Mouse (Mus musculus): ENCODE data around the gene Lpp. TPM values are rescaled to one million over a fixed set of nuclear protein-coding genes. Genes with fewer than 3 reads are reported as not detected.

Gene Lpp
- polyA plus RNA-seq, 1 experiment from 2014 or later = 14.4 TPM

DNA sequence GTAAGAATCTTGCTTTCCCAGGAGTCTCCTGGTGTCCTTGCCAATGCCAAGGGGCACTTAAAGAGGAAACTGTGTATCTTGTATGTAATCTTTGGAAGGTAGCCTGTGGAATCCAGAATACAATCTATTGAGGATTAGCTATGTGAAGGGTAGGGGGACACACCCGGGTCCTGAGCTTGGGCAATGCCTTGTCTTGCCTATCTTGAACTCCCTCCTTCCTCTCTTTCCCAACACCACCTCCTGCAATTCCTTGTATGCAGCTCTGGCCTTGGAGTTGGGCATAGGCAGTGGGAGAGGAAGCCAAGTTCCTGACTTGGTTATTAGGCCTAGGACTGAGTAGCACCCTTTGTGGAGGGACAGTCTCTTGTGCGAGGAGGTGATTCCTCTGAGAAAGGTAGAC lies 1.8 kb downstream of the Lpp start:
- H3K27me3 ChIP-seq (ENCODE audit: control insufficient read depth, insufficient read depth, low read length) = no peaks in the 10 kb centered on the region
- ATAC-seq (ENCODE audit: low FRiP score) = no peak
- H3K9ac ChIP-seq (ENCODE audit: low read length) = no peak overlapping the region
- H3K4me1 ChIP-seq (ENCODE audit: control insufficient read depth, insufficient read depth, low read length) = no peaks in the 10 kb centered on the region; the same call in 1 of the 2 replicates
- no peaks in the 10 kb centered on the region for H3K9me3 ChIP-seq (ENCODE audit: control insufficient read depth, low read length)
- H3K4me2 ChIP-seq = no peak overlapping the region
- H3K36me3 ChIP-seq (ENCODE audit: control insufficient read depth, insufficient read depth, low read length) = no peaks in the 10 kb centered on the region
- no peak for DNase-seq (ENCODE audit: low spot score, missing footprints)
- H3K4me3 ChIP-seq (ENCODE audit: low read depth, low read length) = no peak overlapping the region
- H3K27ac ChIP-seq (ENCODE audit: low read depth, low read length) = no peak overlapping the region
- WGBS = 76% methylated on average over 2 of the region's 2 CpGs

DNA sequence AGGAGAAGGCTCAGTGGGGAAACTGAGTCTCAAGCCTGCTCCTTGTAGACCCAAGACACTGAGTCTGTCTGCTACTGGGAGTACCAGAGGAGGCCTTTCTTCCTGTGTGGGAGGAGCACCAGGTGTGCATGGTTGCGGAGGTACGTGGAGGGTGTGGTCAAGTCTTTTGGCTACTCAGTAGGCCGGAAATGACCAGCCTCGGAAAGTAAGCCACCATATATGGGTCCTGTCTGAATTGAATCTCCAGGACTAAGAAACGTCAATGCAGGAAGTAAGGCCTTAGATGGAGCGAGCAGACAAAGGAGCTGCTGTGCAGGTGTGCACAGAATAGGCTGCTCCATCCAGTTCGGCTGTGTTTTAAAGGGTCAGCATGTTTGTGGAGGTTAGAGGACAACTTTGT lies 3.2 kb downstream of the Lpp start:
- Histone ChIP-seq H3K27ac (ENCODE audit: low read depth, low read length) (no peak overlapping the region), H3K9me3 (ENCODE audit: control insufficient read depth, low read length) (no peaks in the 10 kb centered on the region), H3K27me3 (ENCODE audit: control insufficient read depth, insufficient read depth, low read length) (no peaks in the 10 kb centered on the region), H3K9ac (ENCODE audit: low read length) (no peak overlapping the region), H3K4me1 (ENCODE audit: control insufficient read depth, insufficient read depth, low read length) (no peaks in the 10 kb centered on the region; the same call in 1 of the 2 replicates), H3K36me3 (ENCODE audit: control insufficient read depth, insufficient read depth, low read length) (no peaks in the 10 kb centered on the region), H3K4me3 (ENCODE audit: low read depth, low read length) (no peak overlapping the region), H3K4me2 (no peak overlapping the region)
- DNase-seq (ENCODE audit: low spot score, missing footprints) (no peak), ATAC-seq (ENCODE audit: low FRiP score) (no peak)
- 91% methylated on average over 7 of the region's 7 CpGs for WGBS

DNA sequence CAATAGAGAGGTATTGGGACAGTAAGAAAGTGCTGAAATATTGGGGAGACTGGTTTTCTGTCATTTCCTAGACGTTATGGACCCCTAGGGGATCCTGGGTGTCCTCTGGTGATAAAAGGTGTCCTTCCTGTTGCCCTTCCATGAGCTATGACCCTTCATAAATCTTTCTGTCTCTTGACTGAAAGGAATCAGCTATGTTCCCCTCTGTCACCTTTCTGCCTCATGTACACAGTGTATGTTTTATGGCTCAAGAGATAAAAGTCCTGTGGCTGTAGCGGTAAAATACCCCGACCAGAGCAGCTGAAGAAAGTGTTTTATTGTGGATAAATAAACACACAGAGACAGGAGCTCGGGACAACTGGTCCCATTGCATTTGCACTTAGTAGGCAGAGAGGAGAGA lies 5.2 kb downstream of the Lpp start:
- no peak overlapping the region for H3K4me2 ChIP-seq
- H3K9ac ChIP-seq (ENCODE audit: low read length) = no peak overlapping the region
- H3K9me3 ChIP-seq (ENCODE audit: control insufficient read depth, low read length) = no peaks in the 10 kb centered on the region
- WGBS = 72% methylated on average over 4 of the region's 4 CpGs
- no peaks in the 10 kb centered on the region; the same call in 1 of the 2 replicates for H3K4me1 ChIP-seq (ENCODE audit: control insufficient read depth, insufficient read depth, low read length)
- no peak overlapping the region for H3K4me3 ChIP-seq (ENCODE audit: low read depth, low read length)
- no peak overlapping the region for H3K27ac ChIP-seq (ENCODE audit: low read depth, low read length)
- H3K36me3 ChIP-seq (ENCODE audit: control insufficient read depth, insufficient read depth, low read length) = no peaks in the 10 kb centered on the region
- no peak for DNase-seq (ENCODE audit: low spot score, missing footprints)
- no peak for ATAC-seq (ENCODE audit: low FRiP score)
- no peaks in the 10 kb centered on the region for H3K27me3 ChIP-seq (ENCODE audit: control insufficient read depth, insufficient read depth, low read length)

DNA sequence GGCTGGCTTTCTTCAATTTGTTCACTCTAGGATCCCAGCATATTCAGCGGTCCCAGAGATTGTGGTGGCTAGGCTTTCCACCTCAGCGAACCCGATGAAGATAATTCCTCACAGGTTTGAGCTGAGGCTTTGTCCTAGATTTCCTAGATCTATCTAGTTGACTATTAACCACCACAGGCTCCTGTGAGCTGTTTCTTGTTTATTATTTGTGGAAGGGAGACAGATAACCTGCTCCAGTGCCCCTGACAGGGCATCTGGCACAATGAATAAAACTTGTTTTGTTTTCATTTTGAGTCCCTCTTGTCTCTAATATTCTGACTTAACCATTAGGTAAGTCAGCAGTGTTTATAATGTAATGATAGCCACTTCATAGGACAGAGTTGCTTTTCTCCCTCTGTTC lies 5.6 kb downstream of the Lpp start:
- Histone ChIP-seq H3K27me3 (ENCODE audit: control insufficient read depth, insufficient read depth, low read length) (no peaks in the 10 kb centered on the region), H3K4me2 (no peak overlapping the region), H3K9ac (ENCODE audit: low read length) (no peak overlapping the region), H3K27ac (ENCODE audit: low read depth, low read length) (no peak overlapping the region), H3K4me1 (ENCODE audit: control insufficient read depth, insufficient read depth, low read length) (no peaks in the 10 kb centered on the region; the same call in 1 of the 2 replicates), H3K36me3 (ENCODE audit: control insufficient read depth, insufficient read depth, low read length) (no peaks in the 10 kb centered on the region), H3K9me3 (ENCODE audit: control insufficient read depth, low read length) (no peaks in the 10 kb centered on the region), H3K4me3 (ENCODE audit: low read depth, low read length) (no peak overlapping the region)
- DNase-seq (ENCODE audit: low spot score, missing footprints) (no peak), ATAC-seq (ENCODE audit: low FRiP score) (no peak)
- WGBS = 93% methylated on average over 3 of the region's 3 CpGs

DNA sequence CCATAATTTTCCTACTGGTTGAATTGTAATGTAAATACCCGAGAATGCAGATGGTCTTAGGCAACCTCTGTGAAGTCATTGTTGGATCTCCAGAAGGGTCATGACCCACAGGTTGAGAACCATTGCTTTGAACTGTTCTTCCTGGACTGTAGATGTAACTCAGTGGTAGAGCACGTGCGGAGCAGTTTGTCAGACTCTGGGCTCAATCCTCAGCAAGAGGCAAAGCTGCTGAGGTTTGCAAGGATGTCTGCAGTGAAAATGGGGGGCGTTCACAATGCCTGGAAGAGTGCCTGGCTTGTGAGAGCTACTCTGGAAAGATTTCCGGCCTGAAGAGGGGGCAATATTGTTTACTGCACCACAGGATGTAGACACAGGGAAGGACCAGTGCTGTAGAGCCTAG lies 6.2 kb downstream of the Lpp start:
- H3K4me3 ChIP-seq (ENCODE audit: low read depth, low read length) = no peak overlapping the region
- H3K9me3 ChIP-seq (ENCODE audit: control insufficient read depth, low read length) = no peaks in the 10 kb centered on the region
- DNase-seq (ENCODE audit: low spot score, missing footprints) (no peak), ATAC-seq (ENCODE audit: low FRiP score) (no peak)
- no peaks in the 10 kb centered on the region for H3K36me3 ChIP-seq (ENCODE audit: control insufficient read depth, insufficient read depth, low read length)
- no peak overlapping the region for H3K4me2 ChIP-seq
- H3K27ac ChIP-seq (ENCODE audit: low read depth, low read length) = no peak overlapping the region
- no peaks in the 10 kb centered on the region; the same call in 1 of the 2 replicates for H3K4me1 ChIP-seq (ENCODE audit: control insufficient read depth, insufficient read depth, low read length)
- 81% methylated on average over 5 of the region's 5 CpGs for WGBS
- no peaks in the 10 kb centered on the region for H3K27me3 ChIP-seq (ENCODE audit: control insufficient read depth, insufficient read depth, low read length)
- H3K9ac ChIP-seq (ENCODE audit: low read length) = no peak overlapping the region

DNA sequence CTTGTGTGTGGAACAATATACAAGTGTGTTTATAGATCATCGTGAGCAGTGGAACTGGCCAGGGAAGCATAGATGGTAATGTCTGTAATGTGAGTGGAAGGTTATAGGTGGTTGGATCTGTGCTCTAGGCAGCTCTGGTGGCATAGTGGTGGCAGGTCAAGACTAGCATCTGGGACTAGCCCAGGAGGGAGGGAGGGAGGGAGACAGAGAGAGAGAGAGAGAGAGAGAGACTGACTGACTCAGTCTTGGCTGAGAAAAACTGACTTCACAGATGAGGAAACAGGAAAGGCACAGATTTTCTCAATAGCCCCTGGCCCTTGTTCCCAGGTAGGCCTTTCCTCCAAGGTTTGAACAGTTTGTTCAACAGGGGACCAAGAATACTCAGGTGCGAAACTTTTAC lies 7.5 kb downstream of the Lpp start:
- no peak overlapping the region for H3K4me2 ChIP-seq
- no peaks in the 10 kb centered on the region for H3K36me3 ChIP-seq (ENCODE audit: control insufficient read depth, insufficient read depth, low read length)
- WGBS = 92% methylated on average over 2 of the region's 2 CpGs
- H3K9ac ChIP-seq (ENCODE audit: low read length) = no peak overlapping the region
- no peaks in the 10 kb centered on the region for H3K27me3 ChIP-seq (ENCODE audit: control insufficient read depth, insufficient read depth, low read length)
- H3K4me3 ChIP-seq (ENCODE audit: low read depth, low read length) = no peak overlapping the region
- no peak for ATAC-seq (ENCODE audit: low FRiP score)
- H3K27ac ChIP-seq (ENCODE audit: low read depth, low read length) = no peak overlapping the region
- no peak for DNase-seq (ENCODE audit: low spot score, missing footprints)
- no peaks in the 10 kb centered on the region for H3K4me1 ChIP-seq (ENCODE audit: control insufficient read depth, insufficient read depth, low read length)
- H3K9me3 ChIP-seq (ENCODE audit: control insufficient read depth, low read length) = no peaks in the 10 kb centered on the region

DNA sequence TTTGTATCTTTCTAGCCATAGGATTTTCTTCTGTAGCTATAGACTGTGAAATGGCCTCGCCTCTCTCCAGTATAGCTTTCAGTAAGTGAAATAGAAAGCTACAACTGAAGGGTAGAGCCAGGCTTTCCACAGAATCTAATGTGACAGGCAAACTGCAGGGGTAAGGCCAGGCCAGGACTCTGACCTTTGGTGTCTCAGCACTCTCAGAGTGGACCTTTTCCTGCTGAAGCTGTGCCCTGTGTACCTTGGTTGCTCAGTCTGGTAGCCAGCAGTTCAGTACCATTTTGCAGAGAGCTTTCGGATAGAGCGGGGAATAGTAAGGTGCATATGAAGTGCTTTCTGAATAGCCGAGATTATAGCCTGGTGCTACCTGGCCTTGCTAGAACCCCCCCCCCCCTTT lies 9.5 kb downstream of the Lpp start:
- Histone ChIP-seq H3K27me3 (ENCODE audit: control insufficient read depth, insufficient read depth, low read length) (no peaks in the 10 kb centered on the region), H3K27ac (ENCODE audit: low read depth, low read length) (no peak overlapping the region), H3K36me3 (ENCODE audit: control insufficient read depth, insufficient read depth, low read length) (no peaks in the 10 kb centered on the region), H3K9ac (ENCODE audit: low read length) (no peak overlapping the region), H3K4me1 (ENCODE audit: control insufficient read depth, insufficient read depth, low read length) (no peaks in the 10 kb centered on the region), H3K9me3 (ENCODE audit: control insufficient read depth, low read length) (peaks cover 5% of the 10 kb centered on the region; the same call in 1 of the 2 replicates), H3K4me2 (no peak overlapping the region), H3K4me3 (ENCODE audit: low read depth, low read length) (no peak overlapping the region)
- ATAC-seq (ENCODE audit: low FRiP score) (no peak), DNase-seq (ENCODE audit: low spot score, missing footprints) (no peak)
- 92% methylated on average over 4 of the region's 4 CpGs for WGBS

DNA sequence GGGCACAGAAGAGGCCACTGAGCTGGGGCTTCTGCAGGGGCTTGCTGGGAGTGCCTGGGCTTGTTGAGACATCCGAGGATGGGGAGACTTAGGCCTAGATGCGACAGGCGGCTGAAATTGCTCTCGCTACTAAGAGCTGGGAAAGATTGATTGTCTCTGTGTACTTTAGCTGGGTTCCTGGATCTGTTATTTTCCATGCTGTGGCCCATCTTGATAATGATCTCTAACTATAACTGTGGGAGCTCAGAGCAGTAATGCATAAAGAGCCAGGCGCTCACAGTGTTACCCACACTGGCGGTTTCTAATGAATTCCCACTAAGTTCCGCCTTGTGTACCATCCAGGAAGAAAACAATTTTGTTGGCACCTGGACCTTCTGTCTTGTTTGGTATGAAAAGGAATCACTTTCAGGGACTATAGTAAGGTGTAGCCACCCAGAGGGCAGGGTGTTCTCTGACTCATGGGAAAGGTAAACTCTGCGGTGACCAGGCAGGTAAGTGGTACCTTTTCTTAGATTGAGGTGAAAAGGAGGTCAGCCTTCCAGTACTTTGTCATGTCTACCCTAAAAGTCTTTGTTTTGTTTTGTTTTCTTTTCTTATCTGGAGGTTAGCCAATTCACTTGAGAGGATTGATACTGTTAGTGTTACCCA lies 10.6 kb downstream of the Lpp start:
- Histone ChIP-seq H3K27ac (ENCODE audit: low read depth, low read length) (no peak overlapping the region), H3K36me3 (ENCODE audit: control insufficient read depth, insufficient read depth, low read length) (no peaks in the 10 kb centered on the region), H3K27me3 (ENCODE audit: control insufficient read depth, insufficient read depth, low read length) (no peaks in the 10 kb centered on the region), H3K4me3 (ENCODE audit: low read depth, low read length) (no peak overlapping the region), H3K9ac (ENCODE audit: low read length) (no peak overlapping the region), H3K4me1 (ENCODE audit: control insufficient read depth, insufficient read depth, low read length) (no peaks in the 10 kb centered on the region), H3K4me2 (no peak overlapping the region), H3K9me3 (ENCODE audit: control insufficient read depth, low read length) (peaks cover 5% of the 10 kb centered on the region; the same call in 1 of the 2 replicates)
- WGBS = 95% methylated on average over 8 of the region's 8 CpGs
- no peak for DNase-seq (ENCODE audit: low spot score, missing footprints)
- no peak for ATAC-seq (ENCODE audit: low FRiP score)

DNA sequence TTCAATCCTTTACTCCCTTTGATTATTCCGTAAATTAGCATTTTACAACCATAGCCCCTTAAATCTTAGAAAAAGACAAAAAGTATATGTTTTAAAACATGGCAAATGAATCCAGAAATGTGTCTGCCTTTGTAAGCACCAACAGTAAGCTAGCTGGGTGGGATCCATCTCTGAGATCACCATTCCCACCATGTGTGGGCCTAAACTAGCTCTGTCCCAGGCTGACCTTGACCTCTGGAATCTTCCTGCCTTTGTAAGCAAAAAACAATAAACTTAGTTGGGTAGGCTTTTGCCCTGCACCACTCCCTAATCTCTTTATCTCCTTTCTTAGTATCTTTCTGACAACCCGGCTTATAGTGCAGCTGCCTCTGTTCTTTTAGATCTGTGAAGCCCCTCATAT lies 13.2 kb downstream of the Lpp start:
- no peak for ATAC-seq (ENCODE audit: low FRiP score)

More for the DNA sequence above, 13.2 kb downstream of the Lpp start:
- DNase-seq (ENCODE audit: low spot score, missing footprints) = no peak
- H3K27me3 ChIP-seq (ENCODE audit: control insufficient read depth, insufficient read depth, low read length) = no peaks in the 10 kb centered on the region
- no peak overlapping the region for H3K9ac ChIP-seq (ENCODE audit: low read length)
- H3K36me3 ChIP-seq (ENCODE audit: control insufficient read depth, insufficient read depth, low read length) = no peaks in the 10 kb centered on the region
- no peaks in the 10 kb centered on the region for H3K4me1 ChIP-seq (ENCODE audit: control insufficient read depth, insufficient read depth, low read length)
- WGBS = 93% methylated on average over 2 of the region's 2 CpGs
- H3K27ac ChIP-seq (ENCODE audit: low read depth, low read length) = no peak overlapping the region
- H3K4me2 ChIP-seq = no peak overlapping the region
- peaks cover 5% of the 10 kb centered on the region; the same call in 1 of the 2 replicates for H3K9me3 ChIP-seq (ENCODE audit: control insufficient read depth, low read length)
- H3K4me3 ChIP-seq (ENCODE audit: low read depth, low read length) = no peak overlapping the region

All from midbrain, embryonic 11.5 days (tissue).